Mouse (Mus musculus): ENCODE measurements around the gene Lsm7. TPM values are rescaled to one million over a fixed set of nuclear protein-coding genes. Genes with fewer than 3 reads are reported as not detected.

Lsm7 gene
- polyA plus RNA-seq (2017; shearing (Covaris generic)) = 100 to 1,000 TPM; 198 to 233 TPM

DNA sequence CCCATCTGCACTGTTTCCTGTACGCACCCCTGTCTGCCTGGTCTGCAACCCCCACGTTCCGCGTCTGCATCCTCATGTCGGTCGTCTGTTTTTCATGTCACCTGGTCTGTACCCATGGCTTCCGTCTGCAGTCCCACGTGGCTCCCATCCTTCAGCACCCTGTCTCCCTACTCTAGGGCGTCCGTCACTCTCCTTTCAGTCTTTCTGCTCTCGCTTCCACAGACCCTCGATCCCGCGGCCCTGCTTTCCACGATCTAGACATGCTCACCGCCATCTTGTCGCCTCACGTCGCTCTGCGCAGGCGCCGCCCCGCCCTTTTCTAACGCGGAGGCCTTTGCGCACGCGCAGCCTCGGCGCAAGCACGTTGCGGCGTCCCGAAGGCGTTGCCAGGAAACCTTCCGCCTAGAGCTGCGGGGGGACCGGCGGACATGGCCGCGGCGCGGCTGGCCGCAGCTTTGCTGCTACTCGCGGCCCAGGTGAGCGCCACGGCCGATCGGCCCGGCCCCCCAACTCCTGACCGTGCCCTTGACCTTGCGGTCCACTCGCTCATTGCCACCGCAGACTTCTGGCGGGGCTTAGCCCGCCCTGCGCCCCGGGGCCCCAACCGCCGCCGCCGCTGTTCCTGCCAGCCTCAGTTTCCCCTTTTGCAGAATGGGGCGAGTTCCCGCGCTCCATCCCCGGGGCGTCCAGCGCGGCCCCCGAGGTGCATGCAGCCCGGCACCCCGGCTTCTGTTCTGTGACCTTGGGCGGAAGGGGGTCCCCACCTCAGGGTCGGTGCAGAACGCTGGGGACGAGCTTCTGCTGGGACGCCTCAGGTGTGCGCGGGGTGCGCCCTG is at the start of gene Lsm7, which contains the start of gene Sppl2b:
Gene Lsm7 (minus strand): TSS at position 297 of the 836 bp plus-strand sequence.
Gene Sppl2b (plus strand): TSS at position 363 of the 836 bp plus-strand sequence.
- peak; percentile 87 for ATAC-seq

GRCm38 (mm10) chr10:80904709-80905108 is 49.7 kb upstream of the Lsm7 start:
- ATAC-seq = no peak

DNA sequence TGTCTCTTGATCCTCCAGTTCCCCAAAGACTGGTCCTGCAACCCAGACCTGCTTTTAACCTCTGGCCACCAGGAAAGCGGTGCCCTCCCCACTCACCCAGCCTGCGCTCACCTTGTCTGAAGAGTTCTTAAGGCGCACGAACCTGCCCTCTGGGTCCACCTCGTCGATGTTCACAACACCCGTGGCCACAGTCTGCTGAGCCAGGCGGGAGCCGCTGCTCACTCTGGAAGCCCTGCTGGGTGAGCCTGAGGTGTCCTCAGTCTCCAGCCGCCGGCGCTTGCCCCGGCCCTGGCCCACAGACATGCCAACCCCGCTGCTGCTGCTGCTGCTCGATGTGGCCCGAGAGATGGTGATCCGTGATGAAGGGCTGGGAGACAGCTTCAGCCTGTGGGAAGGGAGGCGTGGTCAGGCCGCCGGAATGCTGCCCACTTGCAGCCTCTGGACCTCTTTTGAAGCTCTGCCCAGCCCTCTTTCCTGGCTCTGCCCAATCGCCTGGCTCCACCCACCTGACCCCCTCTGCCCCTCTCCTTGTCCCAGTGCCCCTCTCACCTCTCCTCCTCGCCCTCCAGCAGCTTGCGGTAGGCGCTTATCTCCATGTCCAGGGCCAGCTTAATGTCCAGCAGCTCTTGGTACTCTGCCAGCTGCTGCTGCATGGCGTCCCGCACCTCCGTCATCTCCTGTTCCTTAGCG is 49.1 kb upstream of the Lsm7 start:
- ATAC-seq = no peak

GRCm38 (mm10) chr10:80903282-80903681 is 48.3 kb upstream of the Lsm7 start:
- ATAC-seq = no peak

GRCm38 (mm10) chr10:80902273-80902940 is 47.4 kb upstream of the Lsm7 start:
- no peak for ATAC-seq

GRCm38 (mm10) chr10:80901409-80902272 is 46.6 kb upstream of the Lsm7 start:
- no peak for ATAC-seq

DNA sequence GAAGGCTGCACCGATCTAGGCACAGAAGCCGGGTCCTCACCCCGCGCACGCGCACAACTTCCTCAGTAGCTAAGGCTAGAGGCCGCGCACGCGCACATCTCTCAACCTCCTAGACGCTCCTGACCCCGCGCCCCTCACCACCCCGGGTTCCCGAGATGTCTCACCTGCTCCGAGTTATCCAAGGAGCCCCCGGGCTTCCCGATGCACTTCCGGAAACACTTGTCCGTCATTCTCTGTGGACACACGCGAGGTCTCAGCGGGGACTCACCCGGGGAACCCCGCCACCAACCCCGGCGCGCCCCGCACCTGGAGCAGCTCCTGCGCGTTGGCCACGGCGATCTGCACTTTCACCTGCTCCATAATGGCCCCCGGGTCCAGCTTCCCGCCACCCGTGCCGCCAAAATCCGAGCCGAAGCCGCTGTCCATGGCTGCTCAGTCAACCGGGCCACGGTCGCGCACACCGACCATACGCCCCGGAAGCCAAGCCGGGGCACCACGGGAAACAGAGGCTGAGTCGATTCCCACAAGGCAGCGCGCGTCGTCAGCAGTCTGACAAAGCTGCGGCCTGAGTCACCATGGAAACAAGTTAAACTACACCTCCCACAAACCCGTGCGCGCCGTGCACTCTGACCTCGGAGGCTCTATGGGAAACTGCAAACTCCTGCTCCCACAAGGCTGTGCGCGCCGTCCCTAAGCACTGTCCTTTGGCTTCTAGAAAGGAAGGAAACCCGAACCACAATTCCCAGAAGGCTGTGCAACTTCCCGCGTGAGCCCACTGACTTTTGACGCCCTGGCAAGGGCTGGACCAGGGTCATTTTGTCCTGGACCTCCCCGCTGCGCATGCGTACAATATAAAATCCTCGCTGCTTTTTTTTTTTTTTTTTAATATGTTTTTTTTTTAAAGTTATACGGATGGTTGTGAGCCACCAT is 45.6 kb upstream of the Lsm7 start, which contains the start of gene Timm13:
Gene Timm13 (minus strand): TSS at position 652 of the 930 bp plus-strand sequence.
- peak; percentile 97 for ATAC-seq

DNA sequence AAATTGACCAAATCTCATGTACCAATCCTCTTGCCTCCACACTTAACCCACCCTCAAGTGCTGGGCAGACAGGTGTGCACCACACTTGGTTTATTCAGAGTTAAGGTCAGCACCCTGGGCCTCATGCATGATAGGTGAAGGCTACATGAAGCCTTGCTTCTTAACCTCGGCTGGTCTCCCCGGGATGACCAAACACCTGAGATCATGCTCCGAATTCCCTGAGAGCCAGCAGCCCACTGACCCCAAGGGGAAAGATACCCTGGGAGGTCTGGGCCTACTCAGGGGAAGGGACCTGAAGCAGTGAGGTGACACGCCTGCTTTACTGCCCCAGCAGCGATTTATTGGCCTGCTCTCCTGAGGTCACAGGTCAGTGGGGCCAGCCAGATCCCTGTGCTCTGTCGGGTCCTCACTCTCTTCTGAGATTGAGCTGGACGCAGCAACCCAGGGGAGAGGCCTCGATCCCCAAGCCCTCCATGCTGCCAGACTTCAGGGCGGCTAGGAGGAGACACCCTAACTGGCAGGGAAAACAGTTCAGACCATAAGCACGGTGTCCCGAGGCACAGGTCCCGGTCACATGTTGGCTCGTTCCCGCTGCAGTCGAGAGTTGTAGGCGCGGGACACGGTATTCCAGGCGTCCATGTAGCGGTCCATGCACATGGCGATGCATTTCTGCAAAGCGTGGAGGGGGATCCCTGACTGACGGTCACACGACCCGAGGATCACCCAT is 44.7 kb upstream of the Lsm7 start:
- ATAC-seq = no peak

- ATAC-seq = no peak
Measured at GRCm38 (mm10) chr10:80899074-80899473, 44.1 kb upstream of the Lsm7 start.

GRCm38 (mm10) chr10:80897861-80898510 is 43.0 kb upstream of the Lsm7 start:
- no peak for ATAC-seq

DNA sequence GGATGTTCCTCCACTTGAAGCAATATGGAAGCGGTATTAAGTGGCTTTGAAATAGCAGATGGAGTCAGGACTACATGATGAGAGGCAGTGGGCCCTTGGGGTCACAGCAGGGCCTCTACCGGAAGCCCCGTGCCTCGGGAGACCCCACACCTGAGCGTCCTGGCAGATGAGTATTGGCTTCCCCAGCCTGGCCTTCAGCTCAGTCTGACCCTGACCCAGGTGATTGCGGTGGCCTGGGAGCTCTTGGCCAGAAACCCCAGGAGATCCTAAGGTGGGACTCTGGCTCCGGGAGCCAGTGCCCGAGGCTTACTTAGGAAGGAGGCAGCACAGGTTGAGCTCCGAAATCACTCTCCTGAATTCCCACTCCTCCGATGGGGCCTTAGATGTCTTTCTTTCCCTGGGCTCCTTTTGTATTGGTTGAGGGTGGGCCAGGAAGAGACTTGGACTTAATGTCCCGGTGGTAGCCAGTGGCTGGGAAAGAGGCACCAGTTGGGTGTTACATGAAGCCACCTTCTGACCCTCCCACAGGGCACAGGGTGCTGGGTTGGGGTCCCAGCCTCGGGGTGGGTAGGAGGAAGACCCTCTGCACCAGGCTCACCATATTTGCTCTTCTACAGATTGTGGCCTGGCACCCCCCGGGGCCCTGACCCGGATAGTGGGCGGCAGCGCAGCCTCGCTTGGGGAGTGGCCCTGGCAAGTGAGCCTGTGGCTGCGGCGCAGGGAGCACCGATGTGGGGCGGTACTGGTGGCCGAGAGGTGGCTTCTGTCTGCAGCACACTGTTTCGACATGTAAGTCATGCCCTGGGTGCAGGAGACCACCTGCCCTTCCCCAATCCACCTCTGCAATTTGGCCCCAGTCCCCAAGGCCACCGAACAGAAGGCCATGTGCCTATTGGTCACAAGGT is 41.8 kb upstream of the Lsm7 start:
- no peak for ATAC-seq

GRCm38 (mm10) chr10:80895697-80896096 is 40.7 kb upstream of the Lsm7 start:
- no peak for ATAC-seq

DNA sequence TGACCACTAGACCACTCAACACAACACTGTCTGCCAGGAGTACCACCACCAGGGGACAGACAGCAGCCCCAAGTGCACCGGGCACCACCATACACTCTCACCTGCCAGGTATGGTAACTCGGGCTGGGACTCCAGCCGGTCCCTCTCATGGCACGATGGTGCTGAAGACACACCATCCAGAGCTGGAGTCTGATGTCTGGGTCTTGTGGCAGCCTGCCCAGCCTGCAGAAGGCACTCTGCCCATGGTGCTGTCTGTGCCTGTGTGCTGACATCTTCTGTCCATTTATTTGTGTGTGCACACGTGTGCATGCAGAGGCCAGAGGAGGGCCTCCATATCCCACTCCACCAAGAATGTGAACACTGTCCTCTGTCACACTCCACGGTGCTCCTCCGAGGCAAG is 40.1 kb upstream of the Lsm7 start:
- no peak for ATAC-seq

DNA sequence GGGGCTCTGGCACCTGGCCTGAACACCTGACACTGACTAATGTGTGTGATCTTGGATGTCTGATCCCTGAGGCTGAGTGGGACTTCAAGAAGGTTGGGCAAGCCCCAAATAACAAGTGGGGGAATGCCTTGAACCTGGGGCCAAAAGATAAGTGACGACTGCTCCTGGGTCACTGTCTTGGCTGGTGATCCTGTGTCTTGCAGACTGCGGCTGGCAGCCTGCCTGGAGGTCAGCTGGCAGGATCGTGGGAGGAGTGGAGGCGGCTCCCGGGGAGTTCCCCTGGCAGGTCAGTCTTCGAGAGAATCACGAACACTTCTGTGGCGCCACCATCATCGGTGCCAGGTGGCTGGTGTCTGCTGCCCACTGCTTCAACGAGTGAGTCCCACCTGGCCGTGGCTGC is 32.2 kb upstream of the Lsm7 start:
- no peak for ATAC-seq

- ATAC-seq = no peak
Measured at GRCm38 (mm10) chr10:80881301-80881700, 26.3 kb upstream of the Lsm7 start.

- ATAC-seq = no peak
Measured at GRCm38 (mm10) chr10:80880901-80881300, 25.9 kb upstream of the Lsm7 start.

DNA sequence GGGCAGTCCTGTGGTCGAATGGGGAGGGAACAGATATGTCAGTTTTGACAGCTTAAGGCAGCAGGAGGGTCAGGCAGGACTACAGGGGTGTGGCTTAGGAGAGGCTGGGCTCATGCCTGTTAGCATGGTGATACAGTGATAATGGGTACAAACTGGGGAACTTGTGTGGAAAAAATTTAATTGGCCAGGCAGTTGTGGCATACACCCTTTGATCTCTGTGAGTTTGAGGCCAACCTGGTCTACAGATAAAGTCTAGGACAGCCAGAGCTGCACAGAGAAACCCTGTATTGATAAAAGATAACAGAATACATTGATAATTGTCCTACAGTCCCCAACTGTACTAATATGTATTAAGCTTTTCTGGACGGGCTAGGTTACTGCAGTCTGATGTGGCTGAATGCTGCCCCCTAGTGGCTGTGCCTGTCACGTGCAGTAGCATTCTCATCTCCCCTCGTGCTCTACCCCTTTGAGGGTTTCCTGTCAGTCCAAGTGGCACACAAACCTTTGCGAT is 25.2 kb upstream of the Lsm7 start:
- peak; percentile 72 for ATAC-seq

DNA sequence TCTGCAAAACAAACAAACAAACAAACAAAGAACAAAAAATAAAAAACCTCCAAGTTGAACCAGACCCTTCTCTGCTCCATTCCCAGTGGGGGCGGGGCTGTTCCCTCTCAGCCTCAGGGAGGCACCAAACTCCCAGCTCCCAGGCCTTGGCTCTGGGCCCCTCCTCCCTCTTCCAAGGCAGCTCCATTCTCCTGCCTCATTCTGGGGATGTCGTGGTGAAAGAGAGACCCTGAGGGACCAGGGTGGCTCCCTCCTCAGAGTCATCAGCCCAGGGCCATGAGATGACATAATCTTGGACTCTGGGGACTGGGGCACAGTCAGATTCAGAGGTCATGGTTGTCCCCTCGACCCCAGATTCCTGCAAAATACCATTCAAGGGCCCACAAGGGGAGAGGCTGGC is 21.6 kb upstream of the Lsm7 start:
- ATAC-seq = no peak
